Mouse (Mus musculus) adrenal gland, adult 2 months (tissue): ENCODE measurements around the gene St6gal1. TPM values are rescaled to one million over a fixed set of nuclear protein-coding genes. Genes with fewer than 3 reads are reported as not detected.

Experiments
- DNase-seq: peaks from one replicate; pipeline ENCODE4 v3.0.0; 2021
- polyA plus RNA-seq: library from polyadenylated mRNA; depleted of rRNA; stranded (reverse); fragments of >200 nt; gene quantifications from 2 replicates; pipeline ENCODE4 v1.2.3, GENCODE M21; 2012
- total RNA-seq, 2 experiments: library from RNA; stranded (reverse); gene quantifications; 2 replicates each; pipeline ENCODE4 v1.2.3; 2021

Gene St6gal1
- total and polyA plus RNA-seq, 3 experiments: 24.2 to 49.5 (median 32.2) TPM

GRCm38 (mm10) chr16:23272521-23273230, 48.1 kb downstream of the St6gal1 start:
- DNase-seq: peak; percentile 76

GRCm38 (mm10) chr16:23274005-23274404, 49.5 kb downstream of the St6gal1 start:
- DNase-seq: peak; percentile 50

GRCm38 (mm10) chr16:23274606-23275310, 50.2 kb downstream of the St6gal1 start:
- peak; percentile 85 for DNase-seq

- DNase-seq: no peak
Observed at GRCm38 (mm10) chr16:23275661-23276060, 51.1 kb downstream of the St6gal1 start.

GRCm38 (mm10) chr16:23279879-23280741, 55.6 kb downstream of the St6gal1 start:
- DNase-seq: no peak

GRCm38 (mm10) chr16:23280742-23281090, 56.2 kb downstream of the St6gal1 start:
- no peak for DNase-seq

- no peak for DNase-seq
Observed at GRCm38 (mm10) chr16:23282241-23282640, 57.7 kb downstream of the St6gal1 start.

- no peak for DNase-seq
Observed at GRCm38 (mm10) chr16:23282941-23283340, 58.4 kb downstream of the St6gal1 start.

GRCm38 (mm10) chr16:23283677-23284076, 59.1 kb downstream of the St6gal1 start:
- no peak for DNase-seq

GRCm38 (mm10) chr16:23284470-23285394, 60.2 kb downstream of the St6gal1 start:
- DNase-seq: no peak

GRCm38 (mm10) chr16:23286380-23287097, 62.0 kb downstream of the St6gal1 start:
- DNase-seq: no peak

GRCm38 (mm10) chr16:23287312-23288040, 62.9 kb downstream of the St6gal1 start:
- DNase-seq: no peak

- no peak for DNase-seq
Observed at GRCm38 (mm10) chr16:23288103-23288502, 63.6 kb downstream of the St6gal1 start.

GRCm38 (mm10) chr16:23289424-23289823, 64.9 kb downstream of the St6gal1 start:
- DNase-seq: no peak

- DNase-seq: peak; percentile 76
Observed at GRCm38 (mm10) chr16:23290171-23290570, 65.6 kb downstream of the St6gal1 start.

GRCm38 (mm10) chr16:23291521-23291920, 67.0 kb downstream of the St6gal1 start:
- DNase-seq: peak; percentile 47

- DNase-seq: no peak
Observed at GRCm38 (mm10) chr16:23294236-23294635, 69.7 kb downstream of the St6gal1 start.

- DNase-seq: no peak
Observed at GRCm38 (mm10) chr16:23294747-23295146, 70.2 kb downstream of the St6gal1 start.

GRCm38 (mm10) chr16:23295720-23296119, 71.2 kb downstream of the St6gal1 start:
- DNase-seq: no peak

- no peak for DNase-seq
Observed at GRCm38 (mm10) chr16:23296721-23297120, 72.2 kb downstream of the St6gal1 start.
